Mouse (Mus musculus) c-Kit-positive CD71-negative TER-119-negative erythroid progenitor cells, embryonic 14.5 days (primary cell): ENCODE data around the gene Wwox.

Source experiments
- DNase-seq: peaks from one replicate; pipeline ENCODE4 v3.0.0-alpha.2; 2013; ENCODE audit warnings: low read depth

Gene Wwox

GRCm38 (mm10) chr8:114468526-114469207, 29.2 kb downstream of the Wwox start:
- DNase-seq, result no peak

- no peak for DNase-seq
These were observed 29.7 kb downstream of the Wwox start for GRCm38 (mm10) chr8:114469208-114469590.

GRCm38 (mm10) chr8:114473546-114473945, 34.1 kb downstream of the Wwox start:
- DNase-seq, result no peak

DNA sequence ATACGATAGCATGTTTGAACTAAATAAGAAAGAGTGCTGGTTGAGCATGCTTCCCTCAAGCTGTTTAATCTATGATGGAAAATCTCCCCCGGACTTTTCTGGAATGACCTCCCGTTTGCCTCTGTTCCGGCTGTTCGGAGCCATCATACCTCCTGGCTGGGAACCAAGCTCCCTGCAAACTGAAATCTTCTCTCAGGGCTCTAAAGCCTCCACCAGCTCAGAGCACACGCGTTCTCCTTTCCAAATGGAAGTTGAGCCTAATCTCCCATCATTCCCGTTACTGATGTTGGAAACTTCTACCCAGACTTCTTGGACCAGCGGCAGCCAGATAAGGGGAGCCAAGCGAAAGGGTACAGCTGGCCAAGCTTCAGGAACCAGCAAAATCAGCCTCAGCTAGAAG, 37.5 kb downstream of the Wwox start:
- DNase-seq, result no peak

GRCm38 (mm10) chr8:114477790-114478189, 38.3 kb downstream of the Wwox start:
- DNase-seq, result no peak

DNA sequence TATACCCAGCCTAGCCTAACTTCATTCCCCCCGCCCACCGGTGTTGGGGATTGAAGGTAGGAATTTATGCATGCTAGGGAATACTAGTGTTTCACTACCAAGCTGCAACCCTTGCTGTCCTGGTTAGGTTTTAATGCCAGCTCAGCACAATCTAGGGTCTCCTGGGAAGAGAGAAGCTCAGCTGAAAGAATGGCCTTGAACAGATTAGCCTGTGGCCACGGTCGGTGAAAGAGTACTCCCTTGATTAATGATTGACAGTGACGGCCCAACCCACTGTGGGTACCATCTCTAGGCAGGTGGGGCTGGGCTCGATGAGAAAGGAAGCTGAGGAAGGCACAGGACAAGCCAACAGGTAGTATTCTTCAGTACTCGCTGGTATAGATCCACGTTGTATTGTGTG, 40.3 kb downstream of the Wwox start:
- DNase-seq, result no peak

GRCm38 (mm10) chr8:114491662-114492160, 52.3 kb downstream of the Wwox start:
- DNase-seq, result no peak

DNA sequence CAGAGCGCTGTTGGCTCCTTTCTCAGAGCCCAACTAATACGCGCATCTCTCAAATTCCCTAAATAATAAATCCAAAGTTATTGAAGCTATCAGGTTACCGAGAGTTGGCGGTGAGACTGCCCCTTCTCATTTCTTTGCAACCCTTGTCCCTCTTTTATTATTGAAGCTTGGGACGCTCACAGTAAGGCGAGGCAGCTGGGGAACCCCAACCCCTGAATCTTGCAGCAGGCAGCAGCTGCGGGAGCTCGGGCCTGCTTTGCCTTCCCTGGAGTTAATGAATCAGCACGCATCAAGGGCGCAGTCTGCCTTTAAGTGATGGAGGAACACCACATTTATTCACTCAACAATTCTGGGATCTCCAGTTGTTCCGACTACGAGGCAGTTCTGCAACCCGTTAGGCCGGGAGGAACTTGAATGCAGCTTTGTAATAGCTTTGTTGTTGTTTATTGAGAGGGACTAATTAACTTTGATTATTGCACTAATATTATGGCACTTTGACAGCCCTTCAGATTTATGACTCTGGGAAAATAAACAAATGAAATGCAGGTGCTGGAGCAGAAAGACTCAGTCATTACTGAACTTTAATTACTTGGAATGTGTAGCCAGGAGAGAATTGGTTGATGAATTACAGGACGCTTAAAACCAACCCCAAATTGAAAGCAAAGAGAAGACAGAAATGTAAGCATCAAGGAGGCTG, 60.1 kb downstream of the Wwox start:
- no peak for DNase-seq

GRCm38 (mm10) chr8:114501906-114502305, 62.5 kb downstream of the Wwox start:
- DNase-seq, result no peak

GRCm38 (mm10) chr8:114503196-114503595, 63.7 kb downstream of the Wwox start:
- DNase-seq, result no peak

- no peak for DNase-seq
These were observed 65.4 kb downstream of the Wwox start for GRCm38 (mm10) chr8:114504889-114505288.

GRCm38 (mm10) chr8:114505351-114506347, 66.2 kb downstream of the Wwox start:
- DNase-seq, result no peak

DNA sequence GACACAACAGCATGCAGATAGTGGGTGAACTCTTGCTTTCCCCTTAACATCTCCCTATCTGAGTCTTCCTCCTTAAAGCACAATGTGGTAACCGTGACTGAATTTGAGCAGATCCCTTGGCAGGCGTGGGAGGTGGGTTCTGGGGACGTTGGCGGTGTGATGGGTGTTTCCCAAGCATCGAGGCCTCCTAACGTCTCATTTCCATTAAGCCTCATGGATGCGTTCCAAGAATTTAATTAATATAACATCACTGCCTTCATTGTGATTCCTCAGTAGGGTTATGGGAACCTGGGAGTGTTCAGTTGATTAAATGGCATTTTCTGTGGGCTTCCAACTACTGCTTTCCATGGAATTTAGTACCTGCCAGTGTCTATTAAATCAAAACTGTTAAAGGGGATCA, 67.9 kb downstream of the Wwox start:
- no peak for DNase-seq

GRCm38 (mm10) chr8:114510226-114510625, 70.8 kb downstream of the Wwox start:
- no peak for DNase-seq

DNA sequence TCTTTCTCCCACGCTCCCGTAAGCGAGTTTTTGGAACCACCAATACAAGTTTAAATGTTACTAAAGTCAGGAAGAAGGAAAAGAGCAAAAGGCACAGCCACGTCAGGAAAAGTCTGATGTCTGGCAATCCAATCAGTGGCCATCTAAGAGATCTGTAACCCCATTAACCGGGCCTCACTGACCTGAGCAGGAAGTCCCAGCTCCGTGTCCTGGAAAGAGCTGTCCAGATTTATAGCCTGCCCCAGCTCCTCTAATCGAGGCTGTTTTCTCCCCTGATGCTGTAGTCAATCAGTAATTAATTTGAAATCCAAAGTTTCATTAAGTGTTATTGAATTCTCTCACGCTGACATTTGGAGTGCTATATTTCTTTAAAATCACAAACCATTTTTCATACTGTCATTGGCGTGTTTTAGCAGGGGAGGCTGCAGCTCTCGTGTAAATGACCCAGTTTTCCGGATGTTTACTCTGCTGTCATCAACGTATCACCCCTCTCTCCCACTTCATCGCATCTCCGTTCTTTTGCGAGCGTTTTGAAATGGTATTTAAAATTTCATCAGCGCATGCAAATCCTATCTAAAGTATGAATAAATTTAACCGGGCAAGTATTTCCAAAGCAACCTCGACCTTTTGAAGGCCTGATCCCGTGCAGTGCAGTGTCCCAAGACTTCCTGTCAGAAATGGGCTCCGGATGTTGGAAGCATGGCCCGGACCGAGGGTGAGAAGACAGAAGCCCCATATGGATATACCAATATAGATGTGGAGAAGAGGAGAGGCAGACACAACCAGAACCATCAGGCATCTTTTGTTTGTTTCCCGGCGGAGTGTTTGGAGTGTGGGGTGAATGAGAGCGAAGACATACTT, 72.8 kb downstream of the Wwox start:
- no peak for DNase-seq

DNA sequence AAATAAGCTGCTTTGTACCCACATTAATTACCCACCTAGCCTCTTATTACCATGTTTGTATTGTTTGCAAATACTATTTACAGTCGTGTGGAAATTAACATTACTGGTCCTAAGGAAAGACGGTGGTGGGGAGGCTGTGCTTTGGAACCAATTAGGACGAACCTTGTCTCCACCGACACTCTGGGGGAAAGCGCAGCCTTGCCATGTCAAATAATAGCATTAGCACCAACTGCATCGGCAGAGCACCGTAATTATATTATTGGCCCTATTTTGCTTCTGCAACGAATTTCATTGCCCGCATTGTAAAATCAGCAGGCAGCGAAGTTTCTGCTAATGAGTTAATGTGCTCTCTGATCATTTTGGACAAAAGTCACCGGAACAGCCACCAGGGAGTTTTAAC, 75.2 kb downstream of the Wwox start:
- no peak for DNase-seq

DNA sequence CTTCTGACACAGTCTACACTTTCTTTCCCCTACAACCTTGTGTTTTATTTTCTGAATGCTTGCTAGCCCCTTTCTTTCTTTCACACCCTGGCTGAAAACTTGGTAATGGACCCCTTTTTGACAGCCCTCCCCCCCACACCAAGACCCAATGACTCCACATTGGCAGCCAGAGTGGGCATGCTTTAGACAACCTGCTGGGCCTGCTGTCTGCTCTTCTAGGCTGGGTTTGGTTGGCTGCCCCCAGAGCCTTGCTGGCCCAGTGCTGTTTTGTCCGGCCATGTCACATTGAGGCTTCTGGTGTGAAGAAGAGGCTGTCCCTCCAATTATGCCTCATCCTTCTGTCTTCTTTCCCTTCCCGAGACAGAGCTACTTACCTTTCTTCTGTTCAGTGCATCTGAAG, 83.6 kb downstream of the Wwox start:
- DNase-seq, result no peak

DNA sequence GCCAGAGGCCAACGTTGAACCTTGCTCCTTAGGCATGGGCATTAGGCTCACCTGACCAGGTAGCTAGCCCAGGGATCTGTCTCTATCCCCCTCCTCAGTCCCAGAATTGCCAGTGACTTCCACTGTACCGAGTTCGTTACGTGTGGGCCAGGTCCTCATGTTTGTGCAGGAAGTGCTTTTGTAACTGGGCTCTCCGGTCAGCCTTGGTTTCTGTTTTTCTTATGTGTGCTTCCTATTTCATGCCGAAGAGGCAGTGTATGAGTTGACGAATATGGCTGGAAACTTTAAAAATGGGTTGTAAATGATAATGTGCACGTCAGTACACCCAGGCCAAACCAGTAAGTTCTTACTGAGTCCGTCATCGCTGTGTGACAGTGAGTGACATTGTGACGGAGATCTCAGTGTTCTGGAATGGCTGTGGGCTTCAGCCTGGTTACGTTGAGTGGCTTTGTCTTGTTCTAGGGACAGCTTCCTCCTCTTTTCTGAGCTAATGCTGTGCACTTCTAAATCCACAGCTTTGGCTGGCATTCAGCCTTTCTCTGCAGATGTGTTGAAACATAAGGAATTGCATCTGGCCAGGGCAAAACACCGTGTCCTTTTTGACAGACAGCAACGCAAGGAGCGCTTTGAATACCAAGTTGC, 87.3 kb downstream of the Wwox start:
- DNase-seq, result no peak

DNA sequence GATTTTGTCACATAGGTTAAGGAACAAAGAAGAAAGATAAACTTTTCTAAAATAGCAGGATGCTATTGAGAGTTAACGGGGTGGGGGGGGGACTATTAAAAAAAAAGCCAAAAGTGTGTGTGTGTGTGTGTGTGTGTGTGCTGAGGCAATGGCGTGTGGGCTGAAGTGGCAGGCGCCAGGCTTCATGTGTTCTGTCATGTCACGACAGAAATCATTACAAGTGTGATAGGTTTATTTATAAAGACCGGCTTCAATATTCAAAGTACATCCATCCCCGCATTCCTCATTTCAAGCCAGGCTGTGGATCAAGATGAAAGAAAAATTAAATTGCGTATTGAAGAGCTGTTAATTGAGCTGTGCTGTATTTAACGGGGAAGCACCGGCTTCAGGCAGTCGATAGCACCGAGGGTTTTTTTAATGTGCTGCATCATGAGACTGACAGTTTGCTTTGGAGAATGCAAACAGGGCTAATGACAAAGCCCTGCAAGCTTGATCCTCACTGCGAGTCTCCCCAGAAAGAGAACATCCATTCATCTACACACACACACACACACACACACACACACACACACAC, 88.3 kb downstream of the Wwox start:
- DNase-seq, result no peak

- DNase-seq, result no peak
These were observed 90.1 kb downstream of the Wwox start for GRCm38 (mm10) chr8:114529581-114529980.

GRCm38 (mm10) chr8:114536201-114536600, 96.7 kb downstream of the Wwox start:
- DNase-seq, result no peak
